Mouse (Mus musculus): ENCODE results near the gene Gsx2.

Gene Gsx2

DNA sequence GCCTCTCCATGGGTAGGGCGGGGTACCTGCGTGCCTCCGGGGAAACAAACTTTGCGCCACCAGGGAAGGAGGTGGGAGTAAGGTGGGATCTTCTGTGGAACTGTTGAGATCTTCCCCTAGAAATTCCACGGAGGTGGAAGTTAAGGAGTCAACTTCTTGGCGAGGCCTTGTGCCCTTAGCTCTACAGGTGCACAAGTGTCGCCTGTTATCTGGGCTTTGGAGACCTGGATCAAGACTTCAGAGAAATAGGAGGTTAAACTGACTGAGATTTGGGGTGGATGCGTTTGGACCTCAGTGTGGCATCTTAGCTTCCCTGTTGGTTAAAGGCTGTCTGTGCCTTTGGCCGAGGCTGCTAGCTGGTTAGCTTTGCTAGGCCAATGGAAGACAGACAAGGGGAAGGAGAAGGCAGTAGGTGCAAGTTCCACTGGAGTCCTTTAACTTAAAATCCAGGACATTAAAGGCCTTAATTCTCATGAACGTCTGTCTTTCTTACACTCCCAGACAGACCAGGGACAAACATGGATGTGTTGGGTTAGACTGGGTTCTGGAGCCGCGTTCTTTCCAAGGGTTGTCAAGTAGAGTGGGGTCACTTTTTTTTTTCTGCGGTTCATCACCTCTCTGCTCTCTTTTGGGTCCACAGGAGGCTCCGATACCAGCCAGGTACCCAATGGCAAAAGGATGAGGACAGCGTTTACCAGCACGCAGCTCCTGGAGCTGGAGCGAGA lies 1.1 kb downstream of the Gsx2 start:
- no peak for DNase-seq (ENCODE audit: low spot score)

DNA sequence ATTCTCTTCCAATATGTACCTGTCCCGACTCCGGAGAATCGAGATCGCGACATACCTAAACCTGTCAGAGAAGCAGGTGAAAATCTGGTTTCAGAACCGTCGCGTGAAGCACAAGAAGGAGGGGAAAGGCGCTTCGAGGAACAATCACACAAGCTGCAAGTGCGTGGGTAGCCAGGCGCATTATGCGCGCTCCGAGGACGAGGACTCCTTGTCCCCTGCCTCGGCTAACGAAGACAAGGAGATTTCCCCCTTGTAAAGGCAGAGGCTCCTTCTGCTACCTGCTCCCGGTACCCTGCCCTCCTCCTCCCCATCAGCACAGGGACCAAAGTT lies 1.6 kb downstream of the Gsx2 start:
- no peak for DNase-seq (ENCODE audit: low spot score)

DNA sequence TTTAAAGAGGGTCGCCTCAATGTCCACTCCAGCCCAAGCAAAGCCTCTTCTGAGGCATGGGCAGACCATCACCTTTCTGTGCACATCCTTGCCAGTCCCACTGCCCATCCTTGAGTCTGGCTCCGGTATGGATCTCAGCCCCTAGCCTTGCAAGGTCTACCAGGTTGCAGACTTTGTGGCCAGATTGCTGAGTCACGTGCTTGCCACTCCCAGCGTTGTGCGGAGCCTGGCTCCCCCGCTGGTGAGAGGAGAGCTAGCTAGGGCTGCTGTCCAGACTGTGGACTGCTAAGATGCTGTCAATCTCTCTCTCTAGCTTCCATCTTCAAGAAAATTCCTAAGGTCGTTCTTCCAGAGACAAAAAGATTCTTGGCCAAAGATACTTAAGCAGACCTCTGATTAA lies 4.2 kb downstream of the Gsx2 start:
- no peak for DNase-seq (ENCODE audit: low spot score)

DNA sequence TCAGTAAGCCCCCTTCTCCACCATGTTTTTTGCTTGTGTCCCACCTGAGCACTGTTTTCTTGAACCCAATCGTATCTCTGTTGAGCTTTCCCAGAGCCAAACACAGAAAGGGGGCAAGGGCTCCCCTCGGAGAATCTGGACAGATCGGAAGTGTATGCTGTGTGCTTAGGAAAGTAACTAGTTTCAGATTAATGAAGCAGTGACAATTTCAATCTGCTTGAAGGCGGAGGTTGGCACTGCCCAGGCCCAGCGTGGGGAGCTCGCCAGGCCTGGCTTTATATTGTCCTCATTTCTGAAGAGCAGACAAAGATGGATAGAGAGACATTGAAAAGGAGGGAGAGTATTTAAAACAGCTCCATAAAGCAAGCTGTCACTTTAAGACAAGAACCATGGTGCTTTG lies 7.0 kb downstream of the Gsx2 start:
- no peak for DNase-seq (ENCODE audit: low spot score)

DNA sequence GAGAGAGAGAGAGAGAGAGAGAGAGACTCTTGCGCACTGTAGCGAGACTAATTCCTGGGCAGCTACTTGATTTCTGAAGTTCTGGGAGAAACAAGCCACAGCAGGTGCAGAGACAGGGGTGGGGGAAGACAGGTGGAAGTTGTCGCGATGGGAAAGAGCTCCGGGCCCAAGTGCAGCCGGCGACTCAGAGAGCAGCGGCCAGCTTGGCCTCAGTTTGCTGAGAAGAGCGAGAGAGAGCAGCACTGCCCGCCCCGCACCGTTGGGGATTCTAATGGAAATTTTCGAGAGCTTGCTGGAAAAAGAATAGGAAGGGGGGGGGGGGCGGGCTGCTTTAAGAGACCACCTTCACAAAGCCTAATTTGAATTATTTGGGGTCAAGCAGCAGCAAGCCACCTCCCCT lies 7.7 kb downstream of the Gsx2 start:
- peak; percentile 40 for DNase-seq (ENCODE audit: low spot score)

DNA sequence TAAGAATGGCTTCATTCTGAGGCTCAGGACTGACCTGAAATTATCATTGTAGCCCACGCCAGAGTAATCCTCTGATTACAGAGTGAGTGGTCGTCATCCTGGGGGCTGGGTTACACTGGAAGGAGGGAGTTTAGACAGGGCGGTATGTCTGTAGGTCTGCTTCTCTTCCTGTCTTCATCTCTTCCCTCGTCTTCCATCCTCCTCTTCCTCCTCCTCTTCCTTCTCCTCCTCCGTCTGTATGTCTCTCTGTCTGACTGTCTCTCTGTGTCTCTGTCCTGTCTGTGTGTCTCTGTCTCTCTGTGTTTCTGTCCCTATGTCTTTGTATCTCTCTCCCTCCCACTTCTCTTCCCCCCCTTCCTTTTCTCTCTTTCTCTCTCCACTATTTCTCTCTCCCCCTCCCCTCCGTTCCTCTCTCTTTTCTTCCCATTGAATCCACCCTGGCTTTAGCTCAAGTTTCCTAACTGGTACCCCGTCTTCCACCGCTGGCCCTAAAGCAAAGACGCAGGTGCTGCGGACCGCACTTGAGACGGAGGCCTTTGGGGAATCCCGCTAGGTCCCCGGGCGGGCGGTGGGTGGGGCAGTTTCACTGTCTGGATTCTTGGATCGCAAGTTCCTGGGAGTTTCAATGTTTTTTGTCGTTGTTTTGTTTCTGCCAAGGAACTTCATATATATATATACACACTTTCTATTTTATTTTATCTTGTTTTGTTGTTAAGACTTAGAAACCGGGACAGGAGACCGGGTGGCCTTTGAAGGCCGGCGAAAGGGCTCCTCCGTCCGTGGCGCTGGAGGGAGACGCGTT lies 8.4 kb downstream of the Gsx2 start:
- no peak for DNase-seq (ENCODE audit: low spot score)

DNA sequence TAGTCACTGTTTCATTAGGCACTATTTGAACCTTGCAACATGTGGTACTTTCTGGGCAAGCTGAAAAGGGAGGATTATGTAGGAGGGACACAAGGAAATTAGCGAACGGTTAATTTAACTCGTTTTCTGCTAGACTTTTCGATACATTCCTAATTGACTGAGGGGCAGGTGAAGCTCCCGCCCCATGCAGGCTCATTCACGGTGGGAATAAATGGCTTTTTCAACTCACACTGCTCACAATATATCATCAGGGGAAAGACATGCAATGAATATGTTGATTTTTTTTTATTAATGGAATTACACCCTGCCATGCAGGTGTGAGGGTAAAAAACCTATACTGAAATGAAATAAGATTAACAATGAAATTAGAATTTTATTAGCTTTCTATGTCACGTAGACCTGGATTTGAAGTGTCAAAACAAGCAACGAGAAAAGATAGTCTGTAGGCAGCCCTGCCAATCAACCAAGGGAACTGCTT lies 9.0 kb downstream of the Gsx2 start:
- DNase-seq (ENCODE audit: low spot score), result peak; percentile 43

DNA sequence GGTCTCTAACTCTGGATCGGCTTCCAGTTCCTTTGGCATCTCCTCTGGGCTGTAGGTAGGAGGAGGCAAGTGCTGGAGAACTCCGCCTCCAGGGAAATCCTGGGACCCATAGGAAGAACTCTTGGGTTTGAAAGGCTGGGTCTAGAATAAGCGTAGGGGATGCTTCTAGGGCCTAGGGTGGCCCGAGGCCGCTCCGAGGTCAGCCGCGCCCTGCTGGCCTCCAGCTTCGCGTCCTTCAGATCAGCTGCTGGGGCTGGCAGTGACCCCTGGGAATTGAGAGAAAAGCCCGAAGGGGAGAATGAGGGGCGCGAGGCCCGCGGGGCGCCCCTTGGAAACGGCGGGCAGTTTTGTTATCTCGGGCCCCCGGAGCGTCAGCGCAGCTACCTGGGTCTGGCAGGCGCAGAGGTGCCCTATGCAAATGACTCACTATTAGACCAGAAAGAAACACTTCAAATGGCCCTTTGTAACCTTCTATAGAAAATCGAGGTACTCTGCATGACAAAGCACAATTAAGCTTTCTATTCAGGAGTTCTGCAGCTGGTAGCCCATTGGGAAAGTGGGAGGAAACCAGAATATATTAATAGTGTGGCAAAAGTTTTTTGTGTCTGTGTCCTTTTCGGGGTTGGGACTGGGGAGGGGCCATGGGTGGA lies 9.6 kb downstream of the Gsx2 start:
- no peak for DNase-seq (ENCODE audit: low spot score)

DNA sequence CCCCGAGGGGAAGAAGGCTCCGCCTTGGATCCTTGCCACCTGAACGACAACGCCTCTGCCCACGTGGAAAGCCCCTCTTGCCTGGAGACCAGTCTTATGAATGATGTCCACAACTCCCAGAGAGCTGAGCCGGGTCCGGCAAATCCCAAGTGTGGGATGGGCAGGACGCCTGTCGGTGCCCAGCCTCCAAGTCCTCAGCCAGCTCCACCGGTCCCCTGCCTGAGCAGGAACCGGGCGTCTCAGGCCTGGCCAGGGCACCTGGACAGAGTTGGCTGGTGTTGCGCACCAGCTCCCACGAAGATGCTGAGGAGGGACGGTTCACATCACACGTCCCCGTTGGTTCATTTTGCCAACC lies 10.1 kb downstream of the Gsx2 start:
- DNase-seq (ENCODE audit: low spot score), result no peak

DNA sequence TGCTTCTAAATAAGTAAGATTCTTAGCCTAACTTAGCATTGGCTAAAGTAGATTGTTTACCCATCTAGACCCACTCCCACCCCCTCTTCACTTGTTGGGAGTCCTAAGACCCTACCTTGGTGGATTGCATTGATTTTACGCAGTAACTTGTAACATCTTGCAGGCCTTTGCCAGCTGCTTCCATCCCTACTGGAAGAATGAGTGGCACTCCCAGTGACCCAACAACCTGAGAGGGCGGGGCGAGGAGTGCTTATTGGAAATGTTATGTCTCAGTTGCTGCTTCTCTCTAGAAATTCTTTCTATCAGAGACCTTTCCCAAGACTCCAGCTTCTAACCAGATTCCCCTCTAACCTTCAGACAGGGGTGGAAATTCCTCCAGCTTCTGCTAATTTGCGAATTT lies 10.5 kb downstream of the Gsx2 start:
- no peak for DNase-seq (ENCODE audit: low spot score)

DNA sequence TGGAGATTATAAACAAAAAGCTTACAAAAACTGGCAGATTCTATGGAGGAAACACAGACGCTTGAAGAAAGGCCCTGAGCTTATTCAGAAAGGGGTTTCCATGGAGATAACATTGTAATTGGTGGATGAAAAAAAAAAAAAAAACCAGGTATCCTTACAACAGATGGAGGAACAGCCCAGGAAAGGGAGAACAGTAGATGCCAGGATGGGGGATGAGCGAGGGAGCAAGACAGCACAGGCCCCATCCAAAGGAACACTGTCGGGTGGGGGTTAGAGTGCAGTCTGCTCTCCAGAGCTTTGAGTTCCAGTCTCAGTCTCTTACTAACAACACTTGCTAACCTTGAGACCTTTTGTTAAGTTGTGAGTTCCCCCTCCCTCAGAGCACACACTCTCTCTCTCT lies 31.1 kb downstream of the Gsx2 start:
- DNase-seq (ENCODE audit: low spot score), result no peak

DNA sequence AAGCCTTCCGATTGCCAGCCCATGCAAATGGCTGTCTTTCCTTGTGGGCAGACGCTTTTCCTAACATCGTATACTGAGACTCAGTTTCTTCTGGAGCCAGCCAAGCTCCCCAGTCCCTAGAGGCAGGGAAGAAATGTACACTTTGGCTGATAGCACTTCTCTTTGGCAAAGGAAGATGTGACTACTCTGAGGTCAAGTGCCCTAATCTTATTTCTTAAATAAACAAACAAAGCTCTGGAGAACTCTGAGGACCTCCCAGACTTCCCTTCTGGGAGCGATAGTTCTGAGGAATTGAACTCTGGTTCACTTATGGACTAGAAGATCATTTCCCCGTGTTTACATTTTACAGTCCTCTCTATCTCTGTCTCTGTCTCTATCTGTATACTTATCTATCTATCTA lies 34.0 kb downstream of the Gsx2 start:
- DNase-seq (ENCODE audit: low spot score), result no peak

DNA sequence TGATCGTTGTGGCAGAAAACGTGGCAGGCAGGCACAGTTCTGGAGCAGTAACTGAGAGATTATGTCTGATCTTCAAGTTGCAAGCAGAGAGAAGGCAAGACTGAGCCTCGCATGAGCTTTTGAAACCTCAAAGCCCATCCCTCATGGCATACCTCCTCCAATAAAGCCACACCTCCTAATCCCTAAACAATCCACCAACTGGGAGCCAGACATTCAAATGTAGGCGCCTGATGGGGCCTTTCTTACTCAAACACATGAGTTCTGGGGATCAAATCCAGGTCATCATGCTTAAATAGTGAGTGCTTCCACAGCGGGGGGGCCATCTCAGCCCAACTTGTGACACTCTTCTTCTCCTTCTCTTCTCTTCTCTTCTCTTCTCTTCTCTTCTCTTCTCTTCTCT lies 36.4 kb downstream of the Gsx2 start:
- no peak for DNase-seq (ENCODE audit: low spot score)

DNA sequence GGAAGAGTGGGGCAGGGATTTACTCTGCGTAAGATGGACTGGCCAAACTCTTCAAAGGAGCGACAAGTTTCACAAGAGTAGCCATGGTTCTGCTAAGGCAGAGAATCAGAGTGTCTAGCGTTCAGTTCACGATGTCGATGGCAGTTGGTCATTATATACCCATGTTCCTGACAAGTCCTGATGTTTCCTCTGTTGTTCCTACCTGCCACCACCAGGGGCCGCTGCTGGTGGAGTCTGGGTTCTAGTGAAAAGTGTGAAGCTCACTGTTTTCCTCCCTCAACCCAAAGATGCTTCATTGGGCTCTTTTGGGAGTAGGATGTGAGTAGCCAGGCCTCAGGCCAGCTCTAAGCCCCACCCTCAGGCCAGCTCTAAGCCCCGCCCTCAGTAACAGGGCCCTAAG lies 43.4 kb downstream of the Gsx2 start:
- peak; percentile 13 for DNase-seq (ENCODE audit: low spot score)

DNA sequence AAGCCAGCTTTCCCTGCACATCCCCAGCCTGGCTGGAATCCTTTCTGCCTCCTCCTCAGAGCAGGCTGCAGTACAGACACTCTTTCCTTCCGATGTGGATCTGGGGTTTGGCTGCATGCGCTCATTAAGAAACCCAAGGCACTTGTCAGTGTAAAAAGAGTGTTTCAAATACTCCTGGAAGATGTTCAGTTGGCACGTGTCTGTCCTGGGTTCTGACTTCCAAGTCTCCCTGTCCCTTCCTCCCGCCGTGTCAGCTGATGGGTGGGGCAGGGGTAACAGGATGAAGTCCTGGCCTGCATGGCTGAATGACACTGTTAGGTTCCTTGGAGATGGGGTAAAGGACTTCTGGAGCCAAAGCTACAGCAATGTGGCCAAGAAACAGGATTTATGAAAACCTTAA lies 46.2 kb downstream of the Gsx2 start:
- DNase-seq (ENCODE audit: low spot score), result no peak
